Mouse (Mus musculus) lung, adult 2 months (tissue): ENCODE measurements at regions not wholly inside any gene's neighbourhood (a gene's known extent, or its start where the extent isn't known, plus 50 kb on each side); places are given as distances from the start of the nearest gene placed in this dataset.

Source experiments
- CTCF ChIP-seq: fragments of 200-500 bp; IDR thresholded peaks from 2 replicates; pipeline ENCODE4 v1.5.1; 2011; ENCODE audit warnings: mild to moderate bottlenecking, low read length, control low read depth; ENCODE audit not compliant: insufficient read depth
- POLR2A ChIP-seq: fragments of 200-500 bp; IDR thresholded peaks from 2 replicates; pipeline ENCODE4 v1.6.1; 2011; ENCODE audit warnings: low read depth, mild to moderate bottlenecking, control low read depth, low read length, borderline replicate concordance; ENCODE audit errors: extremely low read depth

DNA sequence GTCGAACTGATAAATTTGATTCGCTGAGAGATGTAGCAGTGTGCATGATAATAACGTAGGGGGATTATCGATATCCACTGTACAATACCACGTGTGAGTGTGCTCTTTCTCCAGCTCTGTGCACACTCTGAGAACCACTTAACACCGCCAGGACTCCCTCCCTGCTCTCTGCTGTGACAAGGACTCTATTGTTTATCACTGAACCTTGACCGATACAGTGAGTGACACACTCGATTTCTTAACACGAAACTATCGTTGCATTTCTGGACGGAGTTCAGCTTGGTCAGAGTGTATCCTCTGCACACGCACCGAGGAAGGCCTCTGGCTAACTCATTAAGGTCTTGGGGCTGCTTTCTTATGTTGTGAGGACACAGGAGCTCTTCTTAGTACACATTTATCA, 190.7 kb downstream of the Gadd45g start:
- TF ChIP-seq POLR2A (no peak), CTCF (no peak)
